Mouse (Mus musculus): ENCODE measurements around the gene Ell.

Gene Ell

GRCm38 (mm10) chr8:70597417-70598272 lies 58.4 kb downstream of the Ell start:
- DNase-seq (ENCODE audit: low read depth, low spot score) = no peak

GRCm38 (mm10) chr8:70598283-70598682 lies 59.0 kb downstream of the Ell start:
- peak; percentile 75 for DNase-seq (ENCODE audit: low read depth, low spot score)

GRCm38 (mm10) chr8:70598722-70599121 lies 59.5 kb downstream of the Ell start:
- DNase-seq (ENCODE audit: low read depth, low spot score) = peak; percentile 78

DNA sequence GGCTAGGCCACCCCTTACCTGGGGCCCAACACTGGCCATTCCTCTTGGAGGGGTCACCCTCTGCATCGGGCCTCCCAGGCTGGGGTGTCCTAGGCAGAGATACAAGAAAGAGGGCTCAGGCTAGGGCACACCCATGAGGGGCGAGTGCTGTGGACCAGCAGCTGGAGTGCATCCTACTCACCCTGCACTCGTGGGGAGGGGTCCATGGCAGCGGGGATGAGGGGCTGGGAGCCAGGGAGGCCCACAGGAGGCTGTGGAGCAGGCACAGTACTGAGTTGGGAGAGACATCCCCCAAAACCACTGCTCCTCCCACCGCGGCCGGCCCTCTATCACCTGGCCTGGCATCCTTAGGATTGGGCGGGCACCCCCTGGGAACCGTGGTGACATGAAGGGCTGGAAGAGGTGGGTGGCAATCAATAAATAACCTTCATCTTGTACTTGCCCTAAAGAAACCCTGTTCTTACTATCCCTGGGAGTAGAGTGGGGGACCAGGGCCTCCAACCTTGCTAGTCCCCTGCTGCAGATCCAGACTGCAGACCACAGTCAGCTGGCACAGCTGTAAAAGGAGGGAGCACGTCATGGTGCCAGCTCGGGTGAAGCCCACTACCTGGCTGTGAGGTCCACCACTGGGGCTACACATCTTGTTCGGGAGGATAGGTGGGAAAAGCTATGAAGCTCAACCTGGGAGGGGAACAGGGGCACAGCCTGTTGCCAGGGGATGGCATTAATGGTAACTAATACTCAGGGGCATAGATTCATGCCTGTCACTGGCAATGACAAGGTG lies 60.4 kb downstream of the Ell start:
- no peak for DNase-seq (ENCODE audit: low read depth, low spot score)

- DNase-seq (ENCODE audit: low read depth, low spot score) = no peak
Measured at GRCm38 (mm10) chr8:70600473-70601270, 61.4 kb downstream of the Ell start.

DNA sequence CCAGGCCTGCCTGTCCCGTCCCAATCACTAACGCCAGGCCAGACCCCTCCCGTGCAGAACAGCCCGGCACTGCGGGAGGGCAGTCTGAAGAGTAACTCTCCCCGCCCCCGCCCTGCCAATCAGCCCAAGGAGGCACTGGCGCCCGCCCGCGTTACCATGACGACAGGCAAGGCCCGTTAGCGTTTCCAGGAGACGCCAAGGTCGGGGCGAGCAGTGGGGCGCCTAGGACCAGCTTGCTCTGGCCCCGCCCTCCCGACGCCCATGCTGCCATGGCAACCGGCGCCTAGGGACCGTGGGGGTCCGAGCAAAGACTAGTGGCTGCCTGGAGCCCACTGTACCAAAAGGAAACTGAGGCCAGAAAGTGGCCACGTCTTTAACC lies 62.0 kb downstream of the Ell start:
- DNase-seq (ENCODE audit: low read depth, low spot score) = peak; percentile 97

DNA sequence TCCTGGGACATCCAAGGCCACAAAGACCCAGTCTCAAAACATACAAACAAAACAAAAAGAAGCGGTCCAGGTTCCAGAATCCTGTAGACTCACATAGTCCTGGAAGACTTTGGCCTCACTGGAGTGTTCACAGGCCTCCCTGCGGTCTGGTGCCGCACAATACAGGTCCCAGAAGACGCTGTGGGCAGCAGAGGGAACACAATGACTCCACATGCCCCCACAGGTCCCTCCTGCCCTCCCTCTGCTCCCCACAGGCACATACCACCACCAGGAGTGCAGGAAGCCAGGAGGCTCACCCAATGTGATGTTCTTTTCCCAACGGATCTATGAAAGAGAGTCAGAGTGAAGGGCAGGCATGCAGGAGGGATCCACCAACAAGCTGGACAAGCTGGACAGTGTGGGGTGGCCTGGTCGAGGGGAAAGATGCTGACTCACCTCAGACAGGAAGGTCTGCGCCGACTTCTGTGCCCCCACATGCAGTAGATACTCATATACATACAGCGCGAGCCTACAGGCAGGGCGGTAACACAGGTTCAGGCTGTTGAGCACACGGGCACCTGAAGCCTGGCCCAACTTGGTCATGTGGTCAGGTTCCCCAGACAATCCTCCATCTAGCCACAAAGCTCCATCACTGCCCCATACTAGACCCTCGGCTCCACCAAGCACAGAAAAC lies 63.0 kb downstream of the Ell start:
- DNase-seq (ENCODE audit: low read depth, low spot score) = no peak

DNA sequence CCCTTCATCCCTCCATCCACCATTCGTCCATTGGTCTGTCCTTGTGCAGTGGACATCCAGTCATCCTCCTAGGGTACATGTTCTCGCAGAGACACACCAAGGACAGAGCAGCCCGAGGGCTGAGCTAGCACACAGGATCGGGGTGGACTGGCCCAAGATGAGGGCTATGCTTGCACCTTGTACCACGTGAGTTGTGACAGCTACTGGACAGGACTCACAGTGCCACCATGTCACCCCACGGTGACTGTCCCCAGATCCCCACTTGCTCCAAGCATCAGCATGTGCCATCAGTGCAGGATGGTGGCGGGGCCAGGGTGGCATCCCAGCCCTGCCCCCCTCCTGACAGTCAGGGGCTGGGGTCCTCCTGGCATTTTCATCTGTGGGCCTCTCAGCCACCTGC lies 65.3 kb downstream of the Ell start:
- no peak for DNase-seq (ENCODE audit: low read depth, low spot score)

- DNase-seq (ENCODE audit: low read depth, low spot score) = no peak
Measured at GRCm38 (mm10) chr8:70605871-70606779, 66.9 kb downstream of the Ell start.

- DNase-seq (ENCODE audit: low read depth, low spot score) = no peak
Measured at GRCm38 (mm10) chr8:70606780-70607602, 67.7 kb downstream of the Ell start.

DNA sequence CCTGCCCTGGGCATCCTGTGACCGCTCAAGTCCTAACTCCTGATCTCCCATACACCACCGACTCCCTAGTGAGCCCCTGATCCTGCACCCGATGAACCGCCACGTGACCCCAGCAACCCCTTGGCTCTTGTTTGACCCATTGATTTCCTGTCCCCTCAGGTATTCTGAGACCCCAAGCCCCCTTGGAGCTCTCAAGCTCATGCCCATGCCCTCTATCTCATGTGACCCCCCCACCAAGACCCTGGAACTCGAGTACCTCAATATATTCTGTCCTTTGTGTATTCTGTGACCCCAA lies 68.3 kb downstream of the Ell start:
- DNase-seq (ENCODE audit: low read depth, low spot score) = no peak

DNA sequence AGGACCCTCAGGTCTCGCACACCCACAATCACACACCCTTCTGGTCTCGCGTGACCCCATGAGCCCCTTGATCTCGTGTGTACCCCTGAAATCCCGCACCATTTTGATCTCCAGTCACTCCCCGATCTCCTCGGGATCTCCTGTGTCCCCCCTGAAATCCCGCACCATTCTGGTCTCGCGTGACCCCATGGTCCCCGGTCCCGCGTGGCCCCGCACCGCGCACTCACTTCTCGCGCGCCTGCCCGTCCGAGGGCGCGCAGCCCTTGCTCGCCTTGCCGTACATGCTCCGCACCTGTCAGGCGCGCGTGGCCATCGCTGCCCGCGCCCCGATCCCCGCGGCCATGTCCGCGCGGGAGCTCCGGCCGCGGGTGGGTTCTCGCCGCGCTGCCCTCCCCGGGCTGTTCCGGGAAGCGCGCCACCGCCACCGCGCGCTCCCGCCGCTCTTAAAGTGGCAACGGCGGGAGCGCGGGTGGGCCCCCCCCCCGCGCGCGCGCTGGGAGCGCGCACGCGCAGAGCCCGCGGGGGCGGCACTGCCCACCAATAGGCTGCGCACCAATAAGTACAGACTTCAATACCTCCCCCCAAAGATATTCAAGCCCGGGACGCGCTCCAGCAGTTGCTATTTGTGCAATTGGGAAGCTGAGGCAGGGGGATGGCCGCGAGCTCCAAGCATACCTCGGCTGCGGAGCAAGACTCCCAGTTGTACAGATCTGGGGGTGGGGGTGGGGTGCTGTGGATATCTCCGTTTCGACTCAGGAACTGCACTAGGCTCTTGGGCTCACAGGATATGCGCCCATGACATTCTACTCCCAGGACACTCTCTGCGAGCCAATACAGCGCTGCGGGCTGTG lies 68.9 kb downstream of the Ell start:
- DNase-seq (ENCODE audit: low read depth, low spot score) = peak; percentile 94

DNA sequence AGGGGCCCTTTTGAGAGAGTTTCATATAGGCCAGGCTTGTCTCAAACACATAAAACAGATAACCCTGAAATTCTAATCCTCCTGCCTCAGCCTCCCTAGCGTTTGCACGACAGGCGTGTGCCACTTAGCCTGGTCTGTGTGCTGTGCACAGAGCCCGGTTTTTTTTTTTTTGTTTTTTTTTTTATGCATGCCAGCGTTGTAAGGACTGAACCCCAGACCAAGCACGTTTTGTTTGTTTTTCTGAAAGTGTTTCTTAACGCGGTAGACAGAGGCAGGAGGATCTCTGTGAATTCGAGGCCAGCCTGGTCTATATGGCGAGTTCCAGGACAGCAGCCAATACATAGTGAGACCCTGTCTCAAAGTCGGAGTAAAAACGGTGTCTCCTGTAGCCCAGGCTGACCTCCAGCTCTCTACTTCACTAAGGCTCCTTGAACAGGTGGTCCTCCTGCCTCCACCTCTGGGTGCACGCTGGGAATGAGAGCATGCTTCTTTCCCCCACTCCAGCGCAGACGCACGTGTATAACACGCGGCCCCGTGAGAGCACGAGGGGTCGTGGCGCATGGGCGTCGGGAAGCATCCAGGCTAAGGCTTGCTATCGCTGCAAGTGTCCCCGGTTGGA lies 69.6 kb downstream of the Ell start, which contains the start of gene Ssbp4:
Ssbp4 (minus strand) TSS at position 124 of the 619 bp plus-strand sequence.
- DNase-seq (ENCODE audit: low read depth, low spot score) = no peak

DNA sequence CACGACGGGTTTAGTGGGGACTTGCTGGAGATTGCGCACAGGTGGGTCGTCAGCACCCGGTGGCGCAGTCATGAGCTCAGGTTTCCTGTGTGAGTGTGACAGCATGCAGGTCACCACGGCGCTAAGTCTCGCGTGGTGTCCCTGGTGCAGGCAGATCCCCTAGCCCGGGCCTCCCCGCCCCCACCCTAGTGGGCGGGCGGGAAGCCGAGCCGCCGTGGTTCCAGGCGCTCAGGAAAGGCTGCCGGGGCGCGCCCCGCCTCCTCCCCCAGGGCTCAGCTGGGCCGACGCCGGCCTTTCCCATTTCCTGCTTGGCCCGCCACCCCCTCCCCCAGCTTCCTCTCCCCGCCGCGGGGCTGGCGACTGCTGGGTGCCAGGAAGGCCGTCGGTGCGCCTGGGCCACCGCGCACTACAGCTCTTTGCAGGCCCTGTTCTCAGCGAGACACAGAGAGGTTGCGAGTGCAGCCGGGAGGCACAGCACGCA lies 70.2 kb downstream of the Ell start:
- peak; percentile 96 for DNase-seq (ENCODE audit: low read depth, low spot score)

GRCm38 (mm10) chr8:70609849-70610795 lies 70.9 kb downstream of the Ell start:
- DNase-seq (ENCODE audit: low read depth, low spot score) = peak; percentile 98

DNA sequence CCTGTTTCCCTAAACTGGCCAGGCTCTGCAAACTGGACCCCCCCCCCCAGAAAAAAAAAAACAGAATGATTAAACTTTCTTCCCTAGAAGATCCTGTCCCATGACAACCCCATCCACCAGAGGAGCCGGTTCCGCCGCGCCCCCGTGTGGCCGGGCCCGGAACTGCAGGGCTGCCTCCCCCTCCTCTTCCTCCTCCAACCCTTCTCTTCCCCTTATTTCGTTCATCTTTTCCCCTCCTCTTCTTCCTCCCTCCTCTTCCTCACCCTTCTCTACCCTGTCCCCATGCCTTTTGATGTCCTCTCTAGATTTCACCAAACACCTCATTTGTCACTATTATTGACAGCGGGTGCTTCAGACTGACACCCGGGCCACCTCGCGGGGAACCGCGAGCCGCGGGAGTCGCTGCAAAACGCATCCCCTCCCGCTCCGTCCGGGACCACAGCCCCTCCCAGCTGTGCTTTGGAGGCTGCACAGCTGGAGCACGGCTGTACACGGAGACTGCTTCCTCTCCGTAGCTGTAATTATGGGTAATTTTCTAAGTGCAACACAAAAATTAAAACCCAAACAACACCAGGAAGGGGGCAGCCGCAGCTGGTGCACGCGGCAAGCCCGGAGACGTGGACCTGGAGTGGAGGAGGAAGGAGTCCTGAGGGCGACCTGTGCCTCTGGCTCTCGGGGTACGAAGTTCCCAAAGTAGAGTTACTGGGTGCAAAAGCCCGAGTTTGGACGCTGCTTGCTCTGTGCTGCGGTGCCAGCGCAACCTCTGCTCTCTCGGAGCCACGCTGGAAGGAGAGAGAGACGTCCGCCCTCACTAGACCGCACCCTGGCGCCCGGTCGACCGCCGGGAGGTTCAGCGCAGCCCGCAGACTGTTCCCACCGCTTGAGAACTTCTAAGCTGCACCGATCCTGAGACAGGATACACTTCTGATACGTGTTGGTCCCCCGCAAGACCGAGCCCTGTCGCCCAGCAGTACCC lies 71.8 kb downstream of the Ell start:
- peak; percentile 80 for DNase-seq (ENCODE audit: low read depth, low spot score)

Data from R1 (cell line).